Mouse (Mus musculus): ENCODE data around the gene Supt20.
A peak's percentile ranks its signal among the peaks of the same experiment; 100 is the strongest.
"Not testable (repeated sequence)": the region's sequence is repeated elsewhere in the genome, so short reads cannot be mapped to it uniquely, and the experiment has no call there.

Supt20 gene

DNA sequence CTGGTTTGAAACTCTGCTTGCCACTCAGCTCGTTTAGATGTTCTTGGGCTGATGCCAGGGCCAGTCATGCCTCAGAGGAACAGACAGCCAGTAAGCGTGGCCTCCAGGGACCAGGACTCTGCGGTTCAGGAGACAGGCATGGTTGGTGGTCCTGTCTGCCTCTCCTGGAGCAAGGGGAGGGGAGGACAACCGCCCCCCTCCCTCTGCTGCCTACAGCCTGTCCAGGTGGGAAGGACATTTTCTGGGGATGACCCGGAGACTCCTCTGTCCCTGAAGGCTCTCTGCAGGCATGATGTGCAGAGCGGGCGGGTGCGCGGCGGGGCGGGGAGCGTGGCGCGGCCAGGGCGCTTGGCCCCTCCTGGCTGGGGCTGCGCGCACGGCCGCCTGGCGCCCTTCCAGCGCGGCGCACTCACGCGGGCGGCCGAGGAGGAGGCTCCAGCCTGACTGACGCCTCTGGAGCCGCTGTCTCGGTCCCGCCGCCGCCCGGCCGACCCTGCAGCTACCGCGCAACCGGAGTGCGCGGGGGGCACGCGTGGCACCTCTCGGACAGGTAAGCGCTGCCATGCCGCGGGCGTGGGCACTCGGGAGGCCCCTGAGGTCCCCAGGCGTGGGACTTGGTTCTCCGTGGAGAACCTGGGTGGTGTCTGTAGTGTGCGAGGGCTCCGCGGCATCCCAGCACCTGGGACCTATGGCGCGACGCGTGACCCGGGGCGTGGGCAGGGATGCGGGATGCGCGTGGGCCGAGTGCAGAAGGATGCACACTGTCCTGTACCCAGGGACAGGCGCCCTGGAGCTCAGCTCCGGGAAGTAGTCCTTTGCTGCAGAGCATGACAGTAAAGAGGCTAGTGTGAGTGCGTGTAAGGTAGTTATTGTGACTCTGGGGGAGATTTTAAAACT is 62.8 kb downstream of the Supt20 start, which contains the start of gene Smad9:
TSS of gene Smad9 (plus strand) at position 438 of the 897 bp plus-strand sequence.
- DNase-seq (ENCODE audit: low spot score in 2 of 2): peak; percentile 39 to 55

DNA sequence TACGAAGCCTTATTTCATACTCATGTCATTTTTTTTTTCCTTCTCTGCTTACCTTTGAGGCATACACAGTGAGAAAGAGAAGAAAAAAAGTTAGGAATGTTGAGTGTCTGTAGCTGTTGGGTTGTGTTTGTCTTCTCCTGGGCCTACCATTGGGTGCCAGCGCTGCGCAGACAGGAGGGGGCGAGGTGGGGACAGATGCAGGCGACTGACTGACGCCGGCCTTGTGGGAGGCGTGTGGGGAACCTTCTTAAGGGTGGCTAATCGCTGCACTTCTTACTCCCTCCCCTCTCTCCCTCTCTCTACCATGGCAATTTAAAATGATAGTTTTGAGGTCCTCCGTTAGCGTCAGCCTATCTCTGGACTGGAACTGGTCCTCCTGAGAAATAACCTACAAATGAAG is 63.5 kb downstream of the Supt20 start:
- DNase-seq (ENCODE audit: low spot score in 2 of 2): peak in 1 of 2 experiments; percentile 8

DNA sequence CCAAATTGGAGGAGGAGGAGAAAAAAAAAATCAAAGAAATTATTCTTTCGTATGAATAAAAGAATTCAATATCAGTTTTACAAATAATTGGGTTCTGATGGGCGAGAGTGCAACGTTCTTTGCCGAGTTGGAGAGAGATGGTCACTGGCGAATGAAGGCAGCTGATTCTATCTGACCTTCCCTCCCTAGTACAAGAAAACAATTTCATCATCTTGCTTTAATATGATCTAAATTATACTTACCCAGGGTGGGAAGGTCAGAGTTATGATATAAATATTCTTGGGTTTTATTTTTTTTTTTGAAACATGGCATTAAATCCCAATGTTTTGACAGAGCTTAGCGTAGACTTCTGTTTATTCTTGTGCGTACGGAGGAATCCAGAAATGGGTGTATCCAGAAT is 64.8 kb downstream of the Supt20 start:
- DNase-seq (ENCODE audit: low spot score in 2 of 2): no peak

- DNase-seq (ENCODE audit: low spot score in 2 of 2): no peak
Measured at GRCm38 (mm10) chr3:54759211-54759610, 66.6 kb downstream of the Supt20 start.

GRCm38 (mm10) chr3:54760321-54761115 is 67.9 kb downstream of the Supt20 start:
- no peak for DNase-seq (ENCODE audit: low spot score in 2 of 2)

DNA sequence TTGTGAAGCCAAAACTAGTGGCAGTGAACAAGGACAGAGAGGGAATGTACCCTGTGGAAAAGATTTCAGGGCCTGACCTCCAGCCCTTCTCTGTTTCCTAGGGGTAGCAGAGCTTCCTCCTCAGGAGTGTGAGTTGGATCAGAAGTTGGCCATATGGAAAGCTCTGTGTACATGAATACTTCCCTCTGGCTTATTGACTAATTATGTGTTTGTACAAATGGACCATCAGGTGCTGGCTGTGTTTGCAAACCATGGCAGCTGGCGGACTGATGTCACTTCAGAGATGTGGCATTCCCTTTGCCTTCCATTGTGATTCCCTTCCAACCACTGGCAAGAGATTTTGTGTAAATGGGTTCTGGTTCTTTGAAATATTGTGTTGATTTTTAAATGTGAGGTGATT is 68.7 kb downstream of the Supt20 start:
- DNase-seq (ENCODE audit: low spot score in 2 of 2): no peak

DNA sequence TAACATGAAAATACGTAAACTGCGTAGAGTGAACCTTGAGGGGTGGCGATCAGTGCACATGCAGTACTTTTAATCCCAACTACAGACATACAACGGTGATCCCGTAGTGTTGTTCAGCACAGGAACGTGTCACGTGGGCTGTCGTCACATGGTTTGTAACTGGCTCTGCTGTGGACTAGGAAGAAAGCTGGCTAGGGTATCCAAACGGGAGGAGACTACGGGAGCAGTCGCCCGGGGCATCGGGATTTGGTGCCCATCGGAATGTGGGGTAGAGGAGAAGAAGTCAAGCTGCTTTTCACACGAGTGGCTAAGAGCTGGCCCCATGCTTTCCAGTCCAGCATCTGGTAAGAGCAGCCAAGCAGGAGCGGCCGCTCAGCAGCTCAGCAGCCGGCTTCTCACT is 71.8 kb downstream of the Supt20 start:
- peak; percentile 16 to 33 for DNase-seq (ENCODE audit: low spot score in 2 of 2)

DNA sequence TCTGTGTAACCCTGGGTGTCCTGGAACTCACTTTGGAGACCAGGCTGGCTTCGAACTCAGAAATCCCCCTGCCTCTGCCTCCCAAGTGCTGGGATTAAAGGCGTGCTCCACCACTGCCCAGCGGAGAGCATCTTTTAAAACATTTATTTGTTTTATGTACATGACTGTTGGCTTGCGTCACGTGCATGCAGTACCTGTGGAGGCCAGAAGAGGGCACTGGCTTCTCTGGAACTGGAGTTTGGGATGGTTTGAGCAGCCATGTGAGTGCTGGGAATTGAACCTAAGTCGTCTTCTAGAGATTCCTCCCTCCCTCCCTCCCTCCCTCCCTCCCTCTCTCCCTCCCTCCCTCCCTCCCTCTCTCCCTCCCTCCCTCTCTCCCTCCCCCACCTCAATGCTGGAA is 72.9 kb downstream of the Supt20 start:
- not testable (repeated sequence) for DNase-seq (ENCODE audit: low spot score in 2 of 2)

- no peak for DNase-seq (ENCODE audit: low spot score in 2 of 2)
Measured at GRCm38 (mm10) chr3:54766034-54766433, 73.4 kb downstream of the Supt20 start.

GRCm38 (mm10) chr3:54766811-54767210 is 74.2 kb downstream of the Supt20 start:
- no peak for DNase-seq (ENCODE audit: low spot score in 2 of 2)

GRCm38 (mm10) chr3:54768592-54768991 is 76.0 kb downstream of the Supt20 start:
- no peak for DNase-seq (ENCODE audit: low spot score in 2 of 2)

- DNase-seq (ENCODE audit: low spot score in 2 of 2): no peak
Measured at GRCm38 (mm10) chr3:54769349-54770275, 77.0 kb downstream of the Supt20 start.

DNA sequence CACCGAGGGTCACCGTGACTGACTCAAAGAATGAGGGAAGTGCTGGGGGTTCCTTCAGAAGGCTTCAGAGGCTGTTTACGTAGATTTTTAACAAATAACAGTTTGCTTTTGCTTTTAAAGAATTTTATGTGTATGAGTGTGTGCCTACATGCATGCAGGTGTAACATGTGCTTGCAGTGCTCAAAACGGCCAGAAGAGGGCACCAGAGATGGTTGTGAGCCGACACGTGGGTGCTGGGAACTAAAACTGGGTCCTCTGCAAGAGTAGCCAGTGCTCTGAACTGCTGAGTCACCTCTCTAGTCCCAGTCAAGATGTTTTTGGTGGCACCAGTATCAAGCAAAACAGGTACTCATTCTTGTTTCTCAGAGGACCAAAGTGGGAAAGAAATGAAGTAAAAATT is 81.0 kb downstream of the Supt20 start:
- DNase-seq (ENCODE audit: low spot score in 2 of 2): no peak

DNA sequence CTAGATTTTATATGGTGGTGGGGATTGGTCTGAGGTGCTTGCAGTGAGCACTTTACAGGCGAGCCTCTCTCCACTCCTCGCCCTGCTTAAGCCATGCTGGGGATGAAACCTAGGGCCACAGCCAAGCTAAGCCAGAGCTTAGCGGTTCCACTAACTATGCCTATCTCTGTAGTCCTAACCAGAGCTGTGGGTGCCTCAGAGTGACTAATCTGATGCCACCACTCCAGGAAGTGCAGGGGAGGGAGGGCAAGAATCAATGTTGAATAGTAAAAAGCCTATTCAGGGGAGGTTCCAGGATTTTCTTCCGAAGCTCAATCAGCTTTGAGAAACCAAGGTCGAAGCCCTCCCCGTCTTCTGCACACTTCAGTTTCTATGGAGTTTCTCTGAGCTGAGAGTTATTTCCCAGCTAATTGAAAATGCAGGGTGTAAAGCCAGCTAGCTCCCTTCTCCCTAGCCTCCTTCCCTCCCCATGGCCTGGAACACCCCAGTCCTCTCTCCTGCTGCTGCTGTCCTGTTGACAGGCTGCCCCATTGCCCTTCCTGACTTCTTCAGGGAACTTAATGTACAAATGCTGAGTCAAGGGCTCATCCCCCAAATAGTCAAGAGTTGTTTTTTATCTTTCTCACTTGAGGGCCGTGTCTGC is 83.5 kb downstream of the Supt20 start:
- DNase-seq (ENCODE audit: low spot score in 2 of 2): no peak
